1 mouse cellular context compared by ENCODE assay signal in the genomic region with DNA sequence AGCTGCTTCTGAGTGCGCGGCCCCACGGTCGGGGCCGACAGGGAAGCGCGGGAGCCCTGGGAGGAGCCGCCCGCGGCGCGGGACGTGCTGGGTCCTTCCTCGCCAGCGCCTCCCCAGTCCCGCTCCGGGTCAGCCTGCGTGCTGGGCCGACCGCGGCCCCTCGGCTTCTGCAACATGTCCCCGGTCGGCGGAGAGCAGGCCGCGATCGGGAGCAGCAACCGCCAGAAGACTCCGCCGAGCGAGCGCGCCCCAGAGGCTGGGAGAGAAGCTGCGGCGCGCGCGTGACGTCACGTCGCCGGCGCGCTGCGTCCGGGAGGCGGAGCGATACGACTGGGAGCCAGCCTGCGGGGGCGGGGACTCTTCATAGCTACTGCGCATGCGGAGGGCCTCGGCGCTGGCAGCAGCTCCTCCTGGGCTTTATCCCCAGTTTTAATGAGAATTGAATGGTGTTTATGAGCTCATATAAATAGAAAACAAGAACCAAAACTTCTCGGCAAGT.
TF ChIP-seq lines count a peak whose summit lies in the region.

Gene Nsmce3, minus strand, starts transcription at position 255 of the 499 bp plus-strand sequence.

TF ChIP-seq in CH12.LX, 34 proteins besides CTCF, POLR2A, EP300 and RAD21 (continued from another document):
- TF ChIP-seq ZKSCAN1 (IDR thresholded peaks at IDR 0.05; ENCODE audit: borderline replicate concordance, low read depth, low read length): no peak
- no peak for TF ChIP-seq MYC (IDR thresholded peaks at IDR 0.05; ENCODE audit: low read depth, low read length)
- no peak for TF ChIP-seq CHD1 (IDR thresholded peaks at IDR 0.05; ENCODE audit: low read depth, low read length)
- 0 out of 2 replicates have a peak, but pooled peaks have one; percentile 65 for TF ChIP-seq SIN3A (IDR thresholded peaks at IDR 0.05; ENCODE audit: low read length)
- TF ChIP-seq HCFC1 (IDR thresholded peaks at IDR 0.05; ENCODE audit: low read depth, low read length): peak; percentile 81
- TF ChIP-seq ZMIZ1 (IDR thresholded peaks at IDR 0.05; ENCODE audit: low read depth, low read length): peak; percentile 36; the same call in 1 of the 2 replicates
- no peak for TF ChIP-seq BHLHE40 (IDR thresholded peaks at IDR 0.05; ENCODE audit: low read depth, low read length)
- TF ChIP-seq GABPA (IDR thresholded peaks at IDR 0.05; ENCODE audit: insufficient replicate concordance, low read depth, low read length): peak; percentile 31; the same call in 1 of the 2 replicates
- TF ChIP-seq IRF4 (IDR thresholded peaks at IDR 0.05; ENCODE audit: low read depth, low read length): no peak
- TF ChIP-seq NELFE (IDR thresholded peaks at IDR 0.05; ENCODE audit: low read depth, low read length): peak; percentile 79
- TF ChIP-seq NRF1 (IDR thresholded peaks at IDR 0.05; ENCODE audit: low read depth, low read length): peak; percentile 90
- TF ChIP-seq ETS1 (conservative IDR thresholded peaks at IDR 0.05; ENCODE audit: low read depth, low read length): no peak
- no peak for TF ChIP-seq E2F4 (IDR thresholded peaks at IDR 0.05; ENCODE audit: insufficient replicate concordance, low read depth, low read length)
- TF ChIP-seq USF2 (conservative IDR thresholded peaks at IDR 0.05; ENCODE audit: low read depth, low read length): no peak
- no peak for TF ChIP-seq CHD2 (IDR thresholded peaks at IDR 0.05; ENCODE audit: low read length)
- TF ChIP-seq POLR2AphosphoS2 (IDR thresholded peaks at IDR 0.05; ENCODE audit: low read depth, low read length): peak; percentile 76
- no peak for TF ChIP-seq MAFK (IDR thresholded peaks at IDR 0.05; ENCODE audit: insufficient replicate concordance, low read length)
